Mouse (Mus musculus) myocyte (in vitro differentiated cells): ENCODE results near the gene Klf9. TPM values are rescaled to one million over a fixed set of nuclear protein-coding genes. Genes with fewer than 3 reads are reported as not detected.

ENCODE experiments used
- H3K27me3 ChIP-seq: one replicate; pipeline ENCODE4 v1.6.1; 2011; ENCODE audit not compliant: control insufficient read depth, insufficient read depth, insufficient read length
- H3K36me3 ChIP-seq: one replicate; pipeline ENCODE4 v1.6.1; 2011; ENCODE audit not compliant: control insufficient read depth, insufficient read depth
- H3K4me2 ChIP-seq: one replicate; pipeline ENCODE4 v1.6.1; 2011; ENCODE audit warnings: low read depth, control low read depth
- H3K4me3 ChIP-seq: one replicate; pipeline ENCODE4 v1.5.1; 2011; ENCODE audit warnings: mild to moderate bottlenecking, control low read depth, moderate library complexity
- H3K79me2 ChIP-seq: one replicate; pipeline ENCODE4 v1.6.1; 2011; ENCODE audit not compliant: control insufficient read depth, insufficient read depth
- H3ac ChIP-seq: one replicate; pipeline ENCODE4 v1.6.1; 2011; ENCODE audit not compliant: control insufficient read depth, insufficient read length
- CEBPB ChIP-seq: IDR thresholded peaks from 2 replicates; pipeline ENCODE4 v1.6.1; 2011; ENCODE audit warnings: mild to moderate bottlenecking, moderate library complexity; ENCODE audit not compliant: poor library complexity, insufficient read depth, severe bottlenecking
- E2F4 ChIP-seq: IDR thresholded peaks from one replicate; pipeline ENCODE4 v1.6.1; 2011; ENCODE audit warnings: mild to moderate bottlenecking, control low read depth, moderate library complexity; ENCODE audit not compliant: insufficient read depth
- MAX ChIP-seq: IDR thresholded peaks from one replicate; pipeline ENCODE4 v1.6.1; 2011; ENCODE audit warnings: low read depth, mild to moderate bottlenecking, control low read depth
- MYOD1 ChIP-seq, 3 experiments: IDR thresholded peaks; one replicate each; pipeline ENCODE4 v1.6.1; 2011; ENCODE audit warnings: control low read depth in 2 of 3, low read depth in 2 of 3, mild to moderate bottlenecking in 2 of 3, moderate library complexity in 1 of 3; ENCODE audit not compliant: insufficient read length in 2 of 3, control insufficient read depth in 1 of 3
- MYOG ChIP-seq, 3 experiments: IDR thresholded peaks; one replicate each; pipeline ENCODE4 v1.6.1; 2011; ENCODE audit warnings: control low read depth in 2 of 3, low read depth in 2 of 3, mild to moderate bottlenecking in 2 of 3; ENCODE audit not compliant: insufficient read length in 2 of 3, control insufficient read depth in 1 of 3, insufficient read depth in 1 of 3
- POLR2A ChIP-seq: IDR thresholded peaks from one replicate; pipeline ENCODE4 v1.6.1; 2011; ENCODE audit warnings: low read depth, mild to moderate bottlenecking, control low read depth, moderate library complexity; ENCODE audit not compliant: insufficient read length
- POLR2AphosphoS2 ChIP-seq: IDR thresholded peaks from one replicate; pipeline ENCODE4 v1.6.1; 2011; ENCODE audit warnings: low read depth, control low read depth; ENCODE audit not compliant: insufficient read length
- REST ChIP-seq: IDR thresholded peaks from one replicate; pipeline ENCODE4 v1.6.1; 2011; ENCODE audit warnings: mild to moderate bottlenecking, control low read depth, moderate library complexity; ENCODE audit not compliant: insufficient read depth, insufficient read length
- SRF ChIP-seq: IDR thresholded peaks from one replicate; pipeline ENCODE4 v1.6.1; 2011; ENCODE audit warnings: low read depth; ENCODE audit not compliant: control insufficient read depth, insufficient read length
- TCF12 ChIP-seq: IDR thresholded peaks from one replicate; pipeline ENCODE4 v1.6.1; 2011; ENCODE audit warnings: mild to moderate bottlenecking, control low read depth; ENCODE audit not compliant: poor library complexity, insufficient read depth, severe bottlenecking
- TCF3 ChIP-seq: IDR thresholded peaks from one replicate; pipeline ENCODE4 v1.6.1; 2011; ENCODE audit warnings: low read depth, control low read depth; ENCODE audit not compliant: insufficient read length
- USF1 ChIP-seq: IDR thresholded peaks from one replicate; pipeline ENCODE4 v1.6.1; 2011; ENCODE audit warnings: low read depth, mild to moderate bottlenecking, control low read depth, moderate library complexity
- polyA plus RNA-seq: library from polyadenylated mRNA; unstranded; fragments of >200 nt; fragmentation: generic; extraction: Trizol; gene quantifications from one replicate; pipeline ENCODE4 v1.2.1, GENCODE M21; 2012; ENCODE audit warnings: missing spikeins

Gene Klf9
- 7.1 TPM for polyA plus RNA-seq

DNA sequence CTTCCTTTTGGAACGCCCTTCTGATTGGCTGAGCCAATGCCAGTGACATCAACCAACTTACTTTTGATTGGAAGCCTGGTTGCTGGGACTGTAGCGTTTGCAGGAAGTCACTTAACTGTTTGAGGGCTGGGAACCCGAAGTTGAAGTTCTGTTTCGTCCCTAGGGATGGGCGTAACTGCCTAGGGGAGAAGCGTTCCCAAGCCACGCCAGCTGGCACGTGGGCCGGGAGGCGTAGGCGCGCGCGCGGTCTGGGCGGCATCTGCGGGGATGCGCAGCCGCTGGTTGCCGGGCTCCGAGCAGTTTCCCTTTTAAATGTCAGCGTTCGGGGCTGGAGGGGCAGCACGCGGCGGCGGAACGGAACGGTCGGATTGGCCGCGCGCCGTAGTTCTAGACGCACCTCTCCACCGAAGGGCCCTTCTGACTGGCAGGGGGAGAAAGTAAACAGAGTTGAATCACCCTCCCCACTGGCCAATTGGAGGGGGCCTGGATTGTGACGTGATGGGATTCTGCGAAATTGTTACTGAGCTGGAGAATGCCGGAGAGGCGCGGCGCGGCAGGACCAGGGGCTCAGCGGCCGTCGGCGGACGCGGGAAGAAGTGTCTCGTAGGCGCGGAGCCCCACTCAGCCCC is at the start of gene Klf9:
Klf9 (plus strand) TSS at position 538 of the 629 bp plus-strand sequence.
- Histone ChIP-seq H3K36me3 (no peaks in the 10 kb centered on the region), H3K27me3 (no peaks in the 10 kb centered on the region), H3ac (peak within 1 kb of the TSS; percentile 98), H3K79me2 (peaks cover 35% of the 10 kb centered on the region), H3K4me3 (peak within 1 kb of the TSS; percentile 97), H3K4me2 (peak within 1 kb of the TSS; percentile 63)
- no peak for TF ChIP-seq REST
- peak; percentile 6 for TF ChIP-seq MAX
- TF ChIP-seq TCF12: no peak
- peak in 2 of 3 experiments; percentile 69 to 78 for TF ChIP-seq MYOG (IDR thresholded peaks at IDR 0.05; ENCODE audit: control insufficient read depth in 1 of 3, insufficient read depth in 1 of 3, insufficient read length in 2 of 3, low read depth in 2 of 3)
- TF ChIP-seq E2F4: no peak
- TF ChIP-seq TCF3: no peak
- peak in 2 of 3 experiments; percentile 62 to 77 for TF ChIP-seq MYOD1 (IDR thresholded peaks at IDR 0.05; ENCODE audit: control insufficient read depth in 1 of 3, insufficient read length in 2 of 3, low read depth in 2 of 3)
- TF ChIP-seq POLR2AphosphoS2: peak; percentile 92
- no peak for TF ChIP-seq CEBPB
- TF ChIP-seq SRF: no peak
- peak; percentile 80 for TF ChIP-seq POLR2A
- TF ChIP-seq USF1: peak; percentile 6

DNA sequence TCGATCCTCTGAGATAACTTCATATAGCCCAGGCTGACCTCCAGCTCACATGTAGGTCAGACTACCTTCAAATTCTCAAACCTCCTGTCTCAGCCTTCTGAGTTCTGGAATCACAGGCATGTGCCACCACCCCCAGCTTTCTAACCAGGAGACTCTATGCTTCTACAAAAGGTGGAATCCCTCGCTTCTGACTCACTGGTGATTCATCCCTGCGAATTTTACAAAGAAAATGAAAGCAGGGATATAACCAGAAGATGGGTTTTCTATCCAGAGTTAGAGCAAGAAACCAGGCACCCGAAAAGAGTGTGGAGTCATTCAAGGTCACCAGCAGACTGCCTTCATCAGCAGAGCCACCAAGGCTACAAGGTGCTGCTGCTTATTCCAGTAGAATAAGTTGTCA is 49.4 kb upstream of the Klf9 start:
- no peaks in the 10 kb centered on the region for H3K36me3 ChIP-seq
- H3K27me3 ChIP-seq: no peaks in the 10 kb centered on the region
- TF ChIP-seq POLR2A (no peak), REST (no peak), SRF (no peak), POLR2AphosphoS2 (no peak), MYOG (IDR thresholded peaks at IDR 0.05; ENCODE audit: control insufficient read depth in 1 of 3, insufficient read depth in 1 of 3, insufficient read length in 2 of 3, low read depth in 2 of 3) (no peak), TCF12 (no peak), CEBPB (no peak), E2F4 (no peak), TCF3 (no peak), MYOD1 (IDR thresholded peaks at IDR 0.05; ENCODE audit: control insufficient read depth in 1 of 3, insufficient read length in 2 of 3, low read depth in 2 of 3) (no peak), MAX (no peak), USF1 (no peak)

DNA sequence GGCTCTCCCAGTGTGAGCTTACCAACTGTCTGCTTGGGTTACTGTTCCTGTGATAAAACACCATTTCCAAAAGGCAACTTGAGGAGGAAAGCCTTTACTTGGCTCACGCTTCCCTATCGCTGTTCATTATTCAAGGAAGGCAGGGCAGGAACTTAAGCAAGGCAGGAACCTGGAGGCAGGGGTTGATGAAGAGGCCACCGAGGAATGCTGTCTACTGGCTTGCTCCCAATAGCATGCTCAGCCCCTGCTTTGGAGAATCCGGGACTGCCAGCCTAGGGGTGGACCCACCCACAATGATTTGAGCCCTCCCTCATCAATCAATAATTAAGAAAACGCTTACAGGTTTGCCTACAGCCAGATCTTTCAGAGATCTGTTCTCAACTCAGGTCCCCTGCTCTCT is 47.5 kb upstream of the Klf9 start:
- Histone ChIP-seq H3K4me2 (no peak overlapping the region), H3ac (no peak overlapping the region), H3K27me3 (no peaks in the 10 kb centered on the region), H3K79me2 (no peaks in the 10 kb centered on the region), H3K4me3 (no peak overlapping the region), H3K36me3 (no peaks in the 10 kb centered on the region)
- TF ChIP-seq TCF3 (no peak), CEBPB (no peak), TCF12 (no peak)

More for the DNA sequence above, 49.4 kb upstream of the Klf9 start:
- Histone ChIP-seq H3K4me2 (no peak overlapping the region), H3ac (no peak overlapping the region), H3K79me2 (no peaks in the 10 kb centered on the region), H3K4me3 (no peak overlapping the region)

DNA sequence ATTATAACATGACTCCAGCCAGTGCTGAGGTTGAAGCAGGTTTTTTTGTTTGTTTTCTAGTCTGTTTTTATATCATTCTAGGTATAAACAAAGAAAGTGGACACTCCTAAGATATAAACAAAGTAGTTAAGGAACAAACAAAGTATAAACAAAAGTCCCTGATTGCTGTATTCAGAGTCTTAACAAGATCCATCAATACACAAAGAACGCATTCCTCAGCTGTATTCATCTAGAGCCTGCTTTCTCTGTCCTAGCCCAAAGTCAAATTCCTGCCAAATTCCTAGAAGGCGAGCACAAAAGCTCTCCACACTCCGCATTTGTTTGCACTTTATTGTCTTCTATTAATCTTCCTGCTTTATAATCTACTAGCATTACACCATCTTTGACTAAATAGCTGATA is 46.1 kb upstream of the Klf9 start:
- TF ChIP-seq E2F4 (no peak), MAX (no peak)
- no peak overlapping the region for H3K4me2 ChIP-seq
- no peak overlapping the region for H3K4me3 ChIP-seq
- no peak overlapping the region for H3ac ChIP-seq
- H3K36me3 ChIP-seq: no peaks in the 10 kb centered on the region
- H3K79me2 ChIP-seq: no peaks in the 10 kb centered on the region
- H3K27me3 ChIP-seq: no peaks in the 10 kb centered on the region

DNA sequence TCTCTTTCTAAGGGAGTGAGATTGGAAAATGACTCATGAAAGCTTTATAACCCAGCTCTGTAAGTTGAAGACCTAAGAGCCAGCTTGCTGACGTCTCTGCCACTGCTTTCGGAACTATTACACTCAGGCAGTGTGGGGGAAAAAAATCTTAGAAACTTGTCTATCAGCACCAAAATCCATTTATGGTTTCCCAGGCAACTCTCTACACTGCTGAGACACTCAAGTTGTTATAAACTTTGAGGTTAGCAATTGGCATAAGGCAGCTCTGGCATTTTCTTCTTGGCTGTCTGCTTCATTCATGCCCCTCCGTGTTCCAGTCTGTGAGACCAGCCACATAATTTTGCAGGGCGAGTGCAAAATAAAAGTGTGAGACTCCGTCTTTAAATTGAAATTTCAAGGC is 34.2 kb upstream of the Klf9 start:
- H3K79me2 ChIP-seq: no peaks in the 10 kb centered on the region
- H3K36me3 ChIP-seq: no peaks in the 10 kb centered on the region
- no peak overlapping the region for H3ac ChIP-seq
- no peak overlapping the region for H3K4me2 ChIP-seq
- H3K27me3 ChIP-seq: no peaks in the 10 kb centered on the region
- H3K4me3 ChIP-seq: no peak overlapping the region
- TF ChIP-seq MYOD1 (IDR thresholded peaks at IDR 0.05; ENCODE audit: control insufficient read depth in 1 of 3, insufficient read length in 2 of 3, low read depth in 2 of 3): no peak
- TF ChIP-seq REST: no peak
- TF ChIP-seq SRF: no peak
- no peak for TF ChIP-seq USF1
- no peak for TF ChIP-seq E2F4
- no peak for TF ChIP-seq MAX
- TF ChIP-seq POLR2A: no peak
- no peak for TF ChIP-seq POLR2AphosphoS2
- no peak for TF ChIP-seq CEBPB
- TF ChIP-seq TCF12: no peak
- no peak for TF ChIP-seq MYOG (IDR thresholded peaks at IDR 0.05; ENCODE audit: control insufficient read depth in 1 of 3, insufficient read depth in 1 of 3, insufficient read length in 2 of 3, low read depth in 2 of 3)
- TF ChIP-seq TCF3: no peak
